Mouse (Mus musculus): ENCODE measurements around the gene Slc38a8.

The Slc38a8 gene

DNA sequence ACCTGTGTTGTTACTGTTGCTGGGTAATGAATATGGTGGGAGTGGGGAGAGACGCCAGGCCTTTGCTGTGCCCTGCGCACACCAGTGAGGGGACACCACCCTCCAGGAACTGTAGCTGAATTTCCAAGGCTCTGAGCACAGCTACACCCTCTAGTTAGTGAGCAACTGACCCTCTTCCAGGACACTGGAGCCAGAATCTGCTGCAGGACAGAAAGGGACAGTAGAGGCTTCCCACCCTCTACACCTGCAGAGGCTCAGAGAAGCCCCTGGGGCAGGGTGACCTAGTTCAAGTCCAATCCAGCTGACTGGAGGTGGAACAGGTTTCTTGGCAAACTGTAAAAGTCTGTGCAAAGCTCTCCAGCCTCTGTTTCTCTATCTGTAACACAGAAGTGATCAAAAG lies 62.1 kb downstream of the Slc38a8 start:
- in situ Hi-C loops (cut with MboI, MseI), result no loop called here

DNA sequence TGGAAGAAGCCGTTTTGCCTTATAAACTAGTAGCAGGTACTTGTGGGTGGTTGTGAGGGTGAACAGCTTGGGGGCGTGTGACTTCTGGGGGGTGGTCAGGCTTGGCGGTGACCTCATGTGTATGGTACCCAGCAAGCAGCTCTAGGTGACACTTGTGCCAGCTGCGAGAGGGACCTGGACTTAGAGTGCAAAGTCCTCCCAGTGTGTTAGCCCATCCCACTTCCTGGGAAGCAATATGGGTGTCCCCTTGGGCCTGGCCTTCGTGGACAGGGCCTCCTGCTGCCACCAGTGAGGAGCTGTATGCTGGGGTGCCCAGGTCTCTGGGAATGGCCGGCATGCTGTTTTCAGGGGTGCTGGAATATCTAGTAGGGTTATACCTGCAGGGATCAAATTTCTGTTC lies 62.6 kb downstream of the Slc38a8 start:
- in situ Hi-C loops (cut with MboI, MseI), result no loop called here

DNA sequence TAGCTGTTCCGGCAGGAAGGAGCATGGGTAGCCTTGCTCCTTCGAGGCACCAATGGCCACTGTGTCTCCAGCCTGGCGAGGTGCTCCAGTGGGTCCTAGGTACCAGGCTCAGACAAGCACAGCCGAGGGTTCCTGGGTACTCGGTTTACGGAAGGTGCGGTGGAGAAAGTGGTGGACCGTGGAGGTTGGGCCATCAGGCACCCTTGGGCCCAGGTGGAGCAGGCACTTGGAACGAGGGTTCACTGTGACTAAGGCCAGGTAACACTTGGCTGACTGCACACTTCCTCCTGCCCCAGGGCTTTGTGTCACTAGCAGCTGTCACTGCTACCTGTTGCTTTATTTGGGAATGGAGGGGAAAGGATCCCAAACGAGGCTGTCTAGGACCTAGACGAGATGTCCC lies 64.0 kb downstream of the Slc38a8 start:
- in situ Hi-C loops (cut with MboI, MseI), result no loop called here

DNA sequence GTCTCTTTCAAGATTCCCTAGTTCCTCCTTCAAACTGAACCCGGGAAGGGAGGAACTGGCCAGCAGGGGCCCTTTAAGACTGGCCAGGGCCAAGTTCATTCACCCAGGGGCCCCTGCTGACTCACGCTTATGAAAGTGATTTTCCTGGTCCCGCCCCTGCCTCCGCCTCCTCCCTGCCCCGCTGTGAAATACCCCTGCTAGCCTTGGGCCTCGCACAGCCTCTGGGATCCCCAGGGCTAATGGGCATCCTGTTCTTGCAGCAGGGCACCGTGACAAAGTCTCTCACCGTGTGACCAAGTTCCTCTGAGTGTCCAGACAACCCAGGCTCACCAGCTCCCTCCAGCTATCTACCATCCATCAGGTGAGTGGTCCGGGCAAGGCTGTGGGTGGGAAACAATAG lies 64.6 kb downstream of the Slc38a8 start:
- in situ Hi-C loops (cut with MboI, MseI), result no loop called here

DNA sequence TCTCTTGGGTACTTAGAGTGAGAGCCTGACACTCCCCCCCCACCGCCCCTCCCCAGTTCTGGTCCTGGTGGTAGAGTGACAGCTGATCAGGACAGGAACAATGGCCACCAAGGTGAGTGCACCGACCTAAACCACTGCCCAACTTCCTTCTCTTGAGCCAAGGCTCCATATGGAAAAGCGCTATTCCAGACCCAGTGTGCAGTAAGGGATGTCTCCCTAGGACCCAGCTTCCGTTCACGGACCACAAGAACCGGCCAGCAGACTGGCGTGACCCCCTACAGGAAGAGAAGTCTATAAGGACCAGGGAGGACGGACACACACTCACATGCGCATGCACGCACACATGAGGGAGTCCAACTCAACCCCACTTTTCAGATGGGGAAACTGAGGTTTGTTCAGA lies 65.2 kb downstream of the Slc38a8 start:
- in situ Hi-C loops (cut with MboI, MseI), result no loop called here

DNA sequence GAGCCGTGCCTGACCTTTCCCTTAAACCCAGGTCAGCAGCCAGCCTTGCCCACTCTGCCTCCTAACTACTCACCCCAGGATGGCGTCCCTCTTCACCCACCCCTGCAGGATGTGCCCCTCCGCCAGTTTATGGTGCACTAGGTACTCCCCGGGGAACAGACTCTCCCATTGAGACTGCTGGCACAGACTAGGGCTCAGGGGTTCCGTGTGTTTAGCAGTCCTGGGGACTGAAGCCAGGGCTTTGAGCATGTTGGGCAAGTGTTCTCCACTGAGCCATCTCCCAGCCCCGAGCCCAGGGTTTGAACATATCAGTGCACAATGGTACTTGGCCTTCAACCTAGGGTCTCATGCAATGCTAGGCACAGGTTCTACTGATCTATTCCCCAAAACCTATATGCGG lies 66.0 kb downstream of the Slc38a8 start:
- in situ Hi-C loops (cut with MboI, MseI), result no loop called here

DNA sequence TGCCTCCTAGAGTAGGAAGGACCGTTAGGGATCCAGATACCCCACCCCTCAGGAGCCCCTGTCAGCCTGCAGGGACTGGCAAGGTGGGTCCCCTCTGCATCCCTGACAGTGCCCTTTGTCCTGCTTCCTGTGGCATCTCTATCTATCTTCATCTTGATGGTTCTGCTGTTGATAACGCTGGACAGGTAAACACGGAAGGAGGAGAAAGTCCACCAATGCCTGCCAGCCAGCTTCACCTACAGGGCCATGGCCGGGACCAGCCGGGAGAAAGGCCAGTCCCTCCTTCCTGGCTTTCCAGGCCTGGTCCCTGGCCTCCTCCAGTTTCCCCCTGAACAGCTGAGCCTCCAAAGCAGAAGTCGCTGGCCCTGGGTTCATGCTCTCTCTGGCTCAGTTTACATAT lies 66.9 kb downstream of the Slc38a8 start:
- in situ Hi-C loops (cut with MboI, MseI), result no loop called here

DNA sequence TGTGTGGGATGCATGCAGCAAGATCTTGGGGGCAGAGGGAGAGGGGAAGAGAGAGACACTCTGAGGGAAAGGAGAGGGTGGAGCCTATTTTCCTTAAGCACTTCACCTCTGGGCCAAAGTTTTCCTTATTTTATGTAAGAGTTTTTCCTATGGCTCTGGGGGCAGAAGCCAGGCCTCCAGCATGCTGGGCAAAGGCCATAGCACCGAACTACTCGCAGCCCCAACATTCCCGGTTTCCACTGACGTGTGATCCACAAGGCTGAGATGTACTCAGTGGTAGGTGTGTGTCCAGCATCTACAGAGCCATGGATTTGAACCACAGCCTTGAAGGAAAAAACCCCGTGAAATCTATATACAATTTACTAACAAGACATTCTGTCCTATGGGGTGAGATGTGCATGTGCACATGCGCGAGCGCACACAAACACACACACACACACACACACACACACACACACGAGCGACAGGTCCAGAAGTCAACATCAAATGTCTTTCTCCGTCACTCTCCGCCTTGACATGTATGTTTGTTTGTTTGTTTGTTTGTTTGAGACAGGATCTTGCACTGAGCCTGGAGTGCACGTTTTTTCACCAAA lies 67.8 kb downstream of the Slc38a8 start, which contains the start of gene Osgin1:
Gene Osgin1, plus strand, starts transcription at position 543 of the 593 bp plus-strand sequence.
- in situ Hi-C loops (cut with MboI, MseI), result no loop called here

DNA sequence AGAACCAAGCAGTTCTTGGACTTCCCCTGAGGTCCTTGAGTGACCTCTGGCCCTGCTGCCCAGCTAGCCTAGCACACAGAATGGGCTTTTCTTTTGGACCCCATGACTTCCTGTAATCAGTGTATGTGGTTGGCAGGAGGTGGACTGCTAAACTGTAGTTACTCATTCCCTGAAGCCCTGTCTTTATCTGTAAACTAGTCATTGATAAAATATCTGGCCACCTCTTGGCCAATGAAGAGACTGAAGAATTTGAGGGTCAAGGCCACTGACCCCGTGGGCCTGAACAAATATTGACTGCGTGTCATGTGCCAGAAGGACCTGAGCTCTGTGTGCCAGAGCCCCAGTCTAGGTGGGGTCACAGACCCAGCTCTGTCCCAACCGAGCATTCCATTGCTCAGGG lies 69.1 kb downstream of the Slc38a8 start:
- in situ Hi-C loops (cut with MboI, MseI), result no loop called here

DNA sequence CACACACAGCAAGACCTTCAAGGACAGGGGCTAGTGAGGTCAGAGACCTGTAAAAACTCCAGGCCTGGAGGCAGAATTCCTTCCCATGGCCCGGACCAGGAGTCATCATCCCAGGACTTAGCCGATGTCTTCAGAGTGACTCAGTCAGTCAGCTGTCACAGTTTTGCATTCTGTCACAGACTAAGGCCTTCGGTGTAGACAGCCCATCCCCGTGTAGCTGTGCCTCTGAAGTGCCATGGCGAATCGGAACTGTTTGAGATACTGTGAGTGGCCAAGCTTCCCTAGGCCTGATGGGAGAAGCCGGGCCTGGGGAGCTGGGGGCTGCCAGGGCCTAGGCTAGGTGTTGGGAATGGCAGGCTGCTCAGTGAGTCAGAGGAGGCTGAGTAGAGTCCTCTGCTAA lies 70.8 kb downstream of the Slc38a8 start:
- in situ Hi-C loops (cut with MboI, MseI), result no loop called here

DNA sequence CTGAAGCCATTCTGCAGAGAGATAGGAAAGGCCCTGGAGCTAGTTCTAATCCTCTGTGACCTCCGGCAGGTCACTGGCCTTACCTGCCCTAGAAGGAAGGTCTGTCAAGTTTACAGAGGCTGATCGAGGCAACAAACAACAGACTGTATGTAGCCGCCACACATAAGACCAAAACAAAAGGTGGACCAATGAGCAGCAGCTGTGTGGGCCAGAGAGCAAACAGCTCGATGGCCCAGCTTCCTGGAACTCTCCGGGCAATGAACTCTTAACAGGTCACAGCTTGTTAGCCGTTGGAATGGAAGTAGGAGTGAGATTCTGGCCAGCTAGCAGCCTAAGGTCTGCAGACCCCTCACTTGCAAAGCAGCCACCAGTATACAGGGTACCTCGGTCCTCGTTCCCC lies 71.2 kb downstream of the Slc38a8 start:
- in situ Hi-C loops (cut with MboI, MseI), result no loop called here

All from T-helper 17 cell (primary cell).